Mouse (Mus musculus) G1E (cell line): ENCODE results near the gene Katnbl1.

Experiments used
- CTCF ChIP-seq: IDR thresholded peaks from 2 replicates; pipeline ENCODE4 v1.5.1; 2012; ENCODE audit warnings: low read depth, low read length, inconsistent platforms, mixed read lengths
- GATA2 ChIP-seq: IDR thresholded peaks from 2 replicates; pipeline ENCODE4 v1.6.1; 2012; ENCODE audit warnings: low read depth, low read length, inconsistent platforms, borderline replicate concordance
- TAL1 ChIP-seq: conservative IDR thresholded peaks from 2 replicates; pipeline ENCODE4 v1.6.1; 2012; ENCODE audit warnings: low read depth, low read length, inconsistent platforms, mixed read lengths

- TF ChIP-seq CTCF (no peak), TAL1 (no peak), GATA2 (no peak)
Measured at GRCm38 (mm10) chr2:112449597-112450296, 70.7 kb downstream of the Katnbl1 start.
